Mouse (Mus musculus): ENCODE data around the gene Vgll4. TPM values are rescaled to one million over a fixed set of nuclear protein-coding genes. Genes with fewer than 3 reads are reported as not detected.

Vgll4 gene
- polyA plus RNA-seq, 1 experiment from 2014 or later: 84.9 TPM

- H3K36me3 ChIP-seq (ENCODE audit: control insufficient read depth, insufficient read depth, low read length): no peaks in the 10 kb centered on the region
- peak overlapping the region; percentile 5; the same call in 1 of the 2 replicates for H3K4me3 ChIP-seq (ENCODE audit: low read depth, low read length)
- no peak overlapping the region for H3K9ac ChIP-seq (replicated peaks; ENCODE audit: low read depth, low read length)
- H3K4me2 ChIP-seq (replicated peaks; ENCODE audit: low read depth, low read length): peak overlapping the region; percentile 44
- no peaks in the 10 kb centered on the region for H3K27me3 ChIP-seq (ENCODE audit: control insufficient read depth, insufficient read depth, low read length)
- H3K27ac ChIP-seq (ENCODE audit: low read length): peak overlapping the region; percentile 68; the same call in 1 of the 2 replicates
- H3K4me1 ChIP-seq (ENCODE audit: control insufficient read depth, insufficient read depth, low read length): peaks cover 69% of the 10 kb centered on the region
- H3K9me3 ChIP-seq (ENCODE audit: control insufficient read depth, low read depth, low read length): no peaks in the 10 kb centered on the region
- WGBS: 7% methylated on average over 5 of the region's 5 CpGs
- ATAC-seq (ENCODE audit: insufficient number of reproducible peaks, insufficient read depth, low FRiP score, low read depth): no peak
Observed at GRCm38 (mm10) chr6:114916715-114916992, 53.1 kb downstream of the Vgll4 start.

- peak overlapping the region; percentile 68; the same call in 1 of the 2 replicates for H3K27ac ChIP-seq (ENCODE audit: low read length)
- peaks cover 70% of the 10 kb centered on the region for H3K4me1 ChIP-seq (ENCODE audit: control insufficient read depth, insufficient read depth, low read length)
- WGBS: 25% methylated on average over 19 of the region's 19 CpGs
- peak overlapping the region; percentile 5; the same call in 1 of the 2 replicates for H3K4me3 ChIP-seq (ENCODE audit: low read depth, low read length)
- no peaks in the 10 kb centered on the region for H3K9me3 ChIP-seq (ENCODE audit: control insufficient read depth, low read depth, low read length)
- no peaks in the 10 kb centered on the region for H3K27me3 ChIP-seq (ENCODE audit: control insufficient read depth, insufficient read depth, low read length)
- ATAC-seq (ENCODE audit: insufficient number of reproducible peaks, insufficient read depth, low FRiP score, low read depth): no peak
- peak overlapping the region; percentile 44 for H3K4me2 ChIP-seq (replicated peaks; ENCODE audit: low read depth, low read length)
- H3K9ac ChIP-seq (replicated peaks; ENCODE audit: low read depth, low read length): no peak overlapping the region
- H3K36me3 ChIP-seq (ENCODE audit: control insufficient read depth, insufficient read depth, low read length): no peaks in the 10 kb centered on the region
Observed at GRCm38 (mm10) chr6:114915915-114916714, 53.7 kb downstream of the Vgll4 start.

GRCm38 (mm10) chr6:114914041-114914716, 55.6 kb downstream of the Vgll4 start:
- no peak overlapping the region for H3K9ac ChIP-seq (replicated peaks; ENCODE audit: low read depth, low read length)
- H3K27ac ChIP-seq (ENCODE audit: low read length): no peak overlapping the region
- H3K36me3 ChIP-seq (ENCODE audit: control insufficient read depth, insufficient read depth, low read length): no peaks in the 10 kb centered on the region
- 67% methylated on average over 10 of the region's 10 CpGs for WGBS
- no peak for ATAC-seq (ENCODE audit: insufficient number of reproducible peaks, insufficient read depth, low FRiP score, low read depth)
- no peaks in the 10 kb centered on the region for H3K27me3 ChIP-seq (ENCODE audit: control insufficient read depth, insufficient read depth, low read length)
- peaks cover 68% of the 10 kb centered on the region for H3K4me1 ChIP-seq (ENCODE audit: control insufficient read depth, insufficient read depth, low read length)
- no peak overlapping the region for H3K4me3 ChIP-seq (ENCODE audit: low read depth, low read length)
- no peaks in the 10 kb centered on the region for H3K9me3 ChIP-seq (ENCODE audit: control insufficient read depth, low read depth, low read length)
- no peak overlapping the region for H3K4me2 ChIP-seq (replicated peaks; ENCODE audit: low read depth, low read length)

- H3K4me2 ChIP-seq (replicated peaks; ENCODE audit: low read depth, low read length): no peak overlapping the region
- H3K36me3 ChIP-seq (ENCODE audit: control insufficient read depth, insufficient read depth, low read length): no peaks in the 10 kb centered on the region
- ATAC-seq (ENCODE audit: insufficient number of reproducible peaks, insufficient read depth, low FRiP score, low read depth): no peak
- 53% methylated on average over 4 of the region's 4 CpGs for WGBS
- no peaks in the 10 kb centered on the region for H3K9me3 ChIP-seq (ENCODE audit: control insufficient read depth, low read depth, low read length)
- peaks cover 57% of the 10 kb centered on the region for H3K4me1 ChIP-seq (ENCODE audit: control insufficient read depth, insufficient read depth, low read length)
- no peak overlapping the region for H3K4me3 ChIP-seq (ENCODE audit: low read depth, low read length)
- no peak overlapping the region for H3K9ac ChIP-seq (replicated peaks; ENCODE audit: low read depth, low read length)
- H3K27ac ChIP-seq (ENCODE audit: low read length): no peak overlapping the region; the same call in 1 of the 2 replicates
- H3K27me3 ChIP-seq (ENCODE audit: control insufficient read depth, insufficient read depth, low read length): no peaks in the 10 kb centered on the region
Observed at GRCm38 (mm10) chr6:114913142-114913541, 56.7 kb downstream of the Vgll4 start.

- H3K4me1 ChIP-seq (ENCODE audit: control insufficient read depth, insufficient read depth, low read length): peaks cover 46% of the 10 kb centered on the region
- no peak overlapping the region for H3K9ac ChIP-seq (replicated peaks; ENCODE audit: low read depth, low read length)
- H3K36me3 ChIP-seq (ENCODE audit: control insufficient read depth, insufficient read depth, low read length): peaks cover 3% of the 10 kb centered on the region; the same call in 1 of the 2 replicates
- 63% methylated on average over 3 of the region's 3 CpGs for WGBS
- no peak overlapping the region for H3K4me2 ChIP-seq (replicated peaks; ENCODE audit: low read depth, low read length)
- no peaks in the 10 kb centered on the region for H3K27me3 ChIP-seq (ENCODE audit: control insufficient read depth, insufficient read depth, low read length)
- H3K9me3 ChIP-seq (ENCODE audit: control insufficient read depth, low read depth, low read length): no peaks in the 10 kb centered on the region
- 0 out of 2 replicates have a peak, but pooled peaks have one; percentile 51 for ATAC-seq (ENCODE audit: insufficient number of reproducible peaks, insufficient read depth, low FRiP score, low read depth)
- H3K4me3 ChIP-seq (ENCODE audit: low read depth, low read length): no peak overlapping the region
- H3K27ac ChIP-seq (ENCODE audit: low read length): no peak overlapping the region
Observed at GRCm38 (mm10) chr6:114911540-114911939, 58.3 kb downstream of the Vgll4 start.

- Histone ChIP-seq H3K27ac (ENCODE audit: low read length) (no peak overlapping the region), H3K36me3 (ENCODE audit: control insufficient read depth, insufficient read depth, low read length) (peaks cover 3% of the 10 kb centered on the region; the same call in 1 of the 2 replicates), H3K9ac (replicated peaks; ENCODE audit: low read depth, low read length) (no peak overlapping the region), H3K4me3 (ENCODE audit: low read depth, low read length) (no peak overlapping the region), H3K4me1 (ENCODE audit: control insufficient read depth, insufficient read depth, low read length) (peaks cover 29% of the 10 kb centered on the region), H3K4me2 (replicated peaks; ENCODE audit: low read depth, low read length) (no peak overlapping the region), H3K27me3 (ENCODE audit: control insufficient read depth, insufficient read depth, low read length) (no peaks in the 10 kb centered on the region), H3K9me3 (ENCODE audit: control insufficient read depth, low read depth, low read length) (no peaks in the 10 kb centered on the region)
- no peak for ATAC-seq (ENCODE audit: insufficient number of reproducible peaks, insufficient read depth, low FRiP score, low read depth)
- WGBS: 85% methylated on average over 7 of the region's 7 CpGs
Observed at GRCm38 (mm10) chr6:114909801-114910200, 60.0 kb downstream of the Vgll4 start.

GRCm38 (mm10) chr6:114907459-114907858, 62.3 kb downstream of the Vgll4 start:
- WGBS: 93% methylated on average over 6 of the region's 6 CpGs
- no peak overlapping the region for H3K9ac ChIP-seq (replicated peaks; ENCODE audit: low read depth, low read length)
- H3K4me3 ChIP-seq (ENCODE audit: low read depth, low read length): no peak overlapping the region
- H3K4me1 ChIP-seq (ENCODE audit: control insufficient read depth, insufficient read depth, low read length): peaks cover 30% of the 10 kb centered on the region
- H3K27ac ChIP-seq (ENCODE audit: low read length): no peak overlapping the region
- ATAC-seq (ENCODE audit: insufficient number of reproducible peaks, insufficient read depth, low FRiP score, low read depth): no peak
- H3K27me3 ChIP-seq (ENCODE audit: control insufficient read depth, insufficient read depth, low read length): no peaks in the 10 kb centered on the region
- peaks cover 3% of the 10 kb centered on the region; the same call in 1 of the 2 replicates for H3K36me3 ChIP-seq (ENCODE audit: control insufficient read depth, insufficient read depth, low read length)
- no peaks in the 10 kb centered on the region for H3K9me3 ChIP-seq (ENCODE audit: control insufficient read depth, low read depth, low read length)
- H3K4me2 ChIP-seq (replicated peaks; ENCODE audit: low read depth, low read length): no peak overlapping the region

- Histone ChIP-seq H3K4me3 (ENCODE audit: low read depth, low read length) (no peak overlapping the region), H3K36me3 (ENCODE audit: control insufficient read depth, insufficient read depth, low read length) (peaks cover 3% of the 10 kb centered on the region; the same call in 1 of the 2 replicates), H3K9ac (replicated peaks; ENCODE audit: low read depth, low read length) (no peak overlapping the region), H3K9me3 (ENCODE audit: control insufficient read depth, low read depth, low read length) (no peaks in the 10 kb centered on the region), H3K4me1 (ENCODE audit: control insufficient read depth, insufficient read depth, low read length) (peaks cover 37% of the 10 kb centered on the region), H3K27me3 (ENCODE audit: control insufficient read depth, insufficient read depth, low read length) (no peaks in the 10 kb centered on the region), H3K27ac (ENCODE audit: low read length) (no peak overlapping the region), H3K4me2 (replicated peaks; ENCODE audit: low read depth, low read length) (no peak overlapping the region)
- ATAC-seq (ENCODE audit: insufficient number of reproducible peaks, insufficient read depth, low FRiP score, low read depth): no peak
- WGBS: 64% methylated on average over 5 of the region's 5 CpGs
Observed at GRCm38 (mm10) chr6:114906209-114906608, 63.6 kb downstream of the Vgll4 start.
